ENCODE assay signal across 8 mouse cellular contexts in genomic region chr19:5067867-5068569, GRCm38 (mm10). TPM values are rescaled to one million over a fixed set of nuclear protein-coding genes. Genes with fewer than 3 reads are reported as not detected.
DNase-seq lines count a peak whose midpoint lies in the region; ATAC-seq and TF ChIP-seq lines count a peak whose summit lies in the region.

Gene Cd248 (plus strand): TSS chr19:5068078.

- no peak for TF ChIP-seq CTCF in lung, postnatal 0 days (IDR thresholded peaks at IDR 0.05)

- TF ChIP-seq EP300 in lung, postnatal 0 days (IDR thresholded peaks at IDR 0.05) = no peak

- WGBS in embryonic facial prominence, embryonic 11.5 days = under 1% methylated on average over 50 of the region's 56 CpGs
- 1% methylated on average over 56 of the region's 56 CpGs for WGBS in heart, embryonic 10.5 days
- under 1% methylated on average over 39 of the region's 56 CpGs for WGBS in lung, postnatal 0 days
- 1% methylated on average over 54 of the region's 56 CpGs for WGBS in stomach, embryonic 14.5 days

- peak; percentile 41 for ATAC-seq in embryonic facial prominence, embryonic 11.5 days (replicated peaks; ENCODE audit: insufficient number of reproducible peaks, low FRiP score, low TSS enrichment, low read depth)
- peak; percentile 67 for ATAC-seq in lung, postnatal 0 days
- ATAC-seq in stomach, embryonic 14.5 days (ENCODE audit: insufficient number of reproducible peaks, insufficient read depth, low FRiP score, low read depth) = peak; percentile 63
- ATAC-seq in erythroid progenitor cell, adult 5-6 weeks (replicated peaks; ENCODE audit: low FRiP score, poor library complexity, severe bottlenecking) = no peak

- peak within 1 kb of the TSS; percentile 60 for H3K4me3 ChIP-seq in embryonic facial prominence, embryonic 11.5 days (ENCODE audit: low read depth, low read length)
- H3K4me3 ChIP-seq in heart, embryonic 10.5 days = peak within 1 kb of the TSS; percentile 72
- H3K4me3 ChIP-seq in lung, postnatal 0 days (ENCODE audit: low read depth, low read length) = peak within 1 kb of the TSS; percentile 41
- H3K4me3 ChIP-seq in stomach, embryonic 14.5 days (ENCODE audit: low read depth, low read length) = peak within 1 kb of the TSS; percentile 70

- H3K4me1 ChIP-seq in embryonic facial prominence, embryonic 11.5 days (ENCODE audit: control insufficient read depth, insufficient read depth, low read length) = peaks cover 20% of the 10 kb centered on the region
- peaks cover 61% of the 10 kb centered on the region for H3K4me1 ChIP-seq in heart, embryonic 10.5 days
- H3K4me1 ChIP-seq in lung, postnatal 0 days (ENCODE audit: insufficient read depth, low read depth, low read length) = peaks cover 14% of the 10 kb centered on the region; the same call in 1 of the 2 replicates
- H3K4me1 ChIP-seq in stomach, embryonic 14.5 days (ENCODE audit: control insufficient read depth, insufficient read depth, low read length) = peaks cover 45% of the 10 kb centered on the region

- peak within 1 kb of the TSS; percentile 97 for H3K4me2 ChIP-seq in embryonic facial prominence, embryonic 11.5 days (ENCODE audit: low read depth, low read length)
- H3K4me2 ChIP-seq in lung, postnatal 0 days (replicated peaks; ENCODE audit: low read depth, low read length) = peak within 1 kb of the TSS; percentile 70
- H3K4me2 ChIP-seq in stomach, embryonic 14.5 days (replicated peaks; ENCODE audit: low read depth, low read length) = peak within 1 kb of the TSS; percentile 76

- peak within 1 kb of the TSS; percentile 73 for H3K9ac ChIP-seq in embryonic facial prominence, embryonic 11.5 days (replicated peaks; ENCODE audit: low read length)
- peak within 1 kb of the TSS; percentile 6 for H3K9ac ChIP-seq in lung, postnatal 0 days (replicated peaks; ENCODE audit: low read depth)
- H3K9ac ChIP-seq in stomach, embryonic 14.5 days (replicated peaks; ENCODE audit: low read depth, low read length) = peak within 1 kb of the TSS; percentile 60

- H3K36me3 ChIP-seq in embryonic facial prominence, embryonic 11.5 days (replicated peaks; ENCODE audit: control insufficient read depth, insufficient read depth, low read depth, low read length) = no peaks in the 10 kb centered on the region
- no peaks in the 10 kb centered on the region for H3K36me3 ChIP-seq in heart, embryonic 10.5 days
- no peaks in the 10 kb centered on the region for H3K36me3 ChIP-seq in lung, postnatal 0 days (ENCODE audit: insufficient read depth, low read length)
- H3K36me3 ChIP-seq in stomach, embryonic 14.5 days (ENCODE audit: control insufficient read depth, insufficient read depth, low read length) = no peaks in the 10 kb centered on the region

- peak; percentile 73 to 81 for DNase-seq in cerebellum, postnatal 10 days
- no peak for DNase-seq in cerebellum, adult 11 months
- peak; percentile 87 for DNase-seq in embryonic facial prominence, embryonic 11.5 days (ENCODE audit: low spot score)
- peak; percentile 90 for DNase-seq in heart, embryonic 10.5 days (ENCODE audit: low spot score)
- DNase-seq in kidney, adult 9 months = peak; percentile 40
- DNase-seq in lung, postnatal 0 days (ENCODE audit: low spot score) = peak; percentile 77

- H3K9me3 ChIP-seq in embryonic facial prominence, embryonic 11.5 days (replicated peaks; ENCODE audit: control insufficient read depth, low read length) = no peaks in the 10 kb centered on the region
- H3K9me3 ChIP-seq in heart, embryonic 10.5 days = no peaks in the 10 kb centered on the region
- no peaks in the 10 kb centered on the region for H3K9me3 ChIP-seq in lung, postnatal 0 days (ENCODE audit: low read length)
- no peaks in the 10 kb centered on the region for H3K9me3 ChIP-seq in stomach, embryonic 14.5 days (ENCODE audit: control insufficient read depth, low read depth, low read length)

- peak within 1 kb of the TSS; percentile 75 for H3K27ac ChIP-seq in embryonic facial prominence, embryonic 11.5 days (replicated peaks; ENCODE audit: low read depth, low read length)
- H3K27ac ChIP-seq in heart, embryonic 10.5 days = peak within 1 kb of the TSS; percentile 92
- peak within 1 kb of the TSS; percentile 57 for H3K27ac ChIP-seq in lung, postnatal 0 days (ENCODE audit: low read length)
- peak within 1 kb of the TSS; percentile 95 for H3K27ac ChIP-seq in stomach, embryonic 14.5 days (ENCODE audit: low read length)

- H3K27me3 ChIP-seq in embryonic facial prominence, embryonic 11.5 days (ENCODE audit: control insufficient read depth, insufficient read depth, low read length) = peaks cover 3% of the 10 kb centered on the region
- H3K27me3 ChIP-seq in heart, embryonic 10.5 days (ENCODE audit: insufficient read depth, poor library complexity, severe bottlenecking) = peaks cover 43% of the 10 kb centered on the region
- H3K27me3 ChIP-seq in lung, postnatal 0 days (replicated peaks; ENCODE audit: insufficient read depth, low read length) = 0 out of 2 replicates have a peak, but pooled peaks cover 11% of the 10 kb centered on the region
- 0 out of 2 replicates have a peak, but pooled peaks cover 2% of the 10 kb centered on the region for H3K27me3 ChIP-seq in stomach, embryonic 14.5 days (ENCODE audit: control insufficient read depth, insufficient read depth, low read length)

RNA-seq across cellular contexts. Expression of gene Cd248, which starts in this region (rescaled TPM):
- 43.1 and 48.4 TPM in 2 replicates for polyA plus RNA-seq in embryonic facial prominence, embryonic 11.5 days (2014; fragmentation: Nextera tagmentation; extraction: Ambion mirVana)
- 19.0 and 43.4 TPM in 2 replicates for polyA plus RNA-seq in heart, embryonic 10.5 days (2016; fragmentation: Nextera tagmentation; extraction: Ambion mirVana)
- 23.1 and 25.1 TPM in 2 replicates for polyA plus RNA-seq in lung, postnatal 0 days (2015; fragmentation: Nextera tagmentation; extraction: Ambion mirVana)
- 88.3 and 90.1 TPM in 2 replicates for polyA plus RNA-seq in stomach, embryonic 14.5 days (2014; fragmentation: Nextera tagmentation; extraction: Ambion mirVana)
- not detected in 2 replicates for total RNA-seq in erythroid progenitor cell, adult 5-6 weeks (2015; ENCODE audit: low replicate concordance)
- total RNA-seq in erythroid progenitor cell, adult 5-6 weeks (2017; ENCODE audit: low replicate concordance) = not detected in 2 replicates

Comparison
In these comparisons a context has a peak if more than half of its experiments do, and no peak if none do; other contexts are left out.
1. H3K9ac ChIP-seq: peak in every context shown above with its lines; median percentile 73 in embryonic facial prominence, embryonic 11.5 days; 60 in stomach, embryonic 14.5 days; 6 in lung, postnatal 0 days.